Mouse (Mus musculus): ENCODE results near the gene Cflar. TPM values are rescaled to one million over a fixed set of nuclear protein-coding genes. Genes with fewer than 3 reads are reported as not detected.

Gene Cflar
- polyA plus RNA-seq, 1 experiment from 2014 or later: 30.7 TPM

- DNase-seq (ENCODE audit: extremely low spot score, low spot score): no peak
- Histone ChIP-seq H3K4me3 (no peak overlapping the region), H3K27me3 (ENCODE audit: poor library complexity, severe bottlenecking) (no peaks in the 10 kb centered on the region), H3K27ac (no peak overlapping the region), H3K36me3 (replicated peaks) (peaks cover 39% of the 10 kb centered on the region), H3K9me3 (no peaks in the 10 kb centered on the region), H3K4me1 (peaks cover 49% of the 10 kb centered on the region)
Observed at GRCm38 (mm10) chr1:58715536-58715935, 4.2 kb downstream of the Cflar start.

GRCm38 (mm10) chr1:58716162-58716882, 5.0 kb downstream of the Cflar start:
- DNase-seq (ENCODE audit: extremely low spot score, low spot score): no peak
- Histone ChIP-seq H3K27me3 (ENCODE audit: poor library complexity, severe bottlenecking) (no peaks in the 10 kb centered on the region), H3K27ac (no peak overlapping the region), H3K36me3 (replicated peaks) (peaks cover 39% of the 10 kb centered on the region), H3K4me3 (no peak overlapping the region), H3K4me1 (peaks cover 41% of the 10 kb centered on the region), H3K9me3 (no peaks in the 10 kb centered on the region)
- 71% methylated on average over 7 of the region's 7 CpGs for WGBS

GRCm38 (mm10) chr1:58716883-58717220, 5.5 kb downstream of the Cflar start:
- Histone ChIP-seq H3K4me1 (peaks cover 36% of the 10 kb centered on the region), H3K36me3 (replicated peaks) (peaks cover 39% of the 10 kb centered on the region), H3K4me3 (no peak overlapping the region), H3K27ac (no peak overlapping the region), H3K9me3 (no peaks in the 10 kb centered on the region), H3K27me3 (ENCODE audit: poor library complexity, severe bottlenecking) (no peaks in the 10 kb centered on the region)
- 94% methylated on average over 4 of the region's 4 CpGs for WGBS
- no peak for DNase-seq (ENCODE audit: extremely low spot score, low spot score)

- no peaks in the 10 kb centered on the region for H3K27me3 ChIP-seq (ENCODE audit: poor library complexity, severe bottlenecking)
- WGBS: 91% methylated on average over 8 of the region's 8 CpGs
- H3K4me3 ChIP-seq: no peak overlapping the region
- DNase-seq (ENCODE audit: extremely low spot score, low spot score): no peak
- H3K9me3 ChIP-seq: no peaks in the 10 kb centered on the region
- H3K36me3 ChIP-seq (replicated peaks): peaks cover 47% of the 10 kb centered on the region
- peaks cover 30% of the 10 kb centered on the region for H3K4me1 ChIP-seq
- H3K27ac ChIP-seq: no peak overlapping the region
Observed at GRCm38 (mm10) chr1:58717589-58718270, 6.4 kb downstream of the Cflar start.

GRCm38 (mm10) chr1:58719356-58719945, 8.1 kb downstream of the Cflar start:
- no peaks in the 10 kb centered on the region for H3K27me3 ChIP-seq (ENCODE audit: poor library complexity, severe bottlenecking)
- no peak overlapping the region for H3K27ac ChIP-seq
- no peaks in the 10 kb centered on the region for H3K9me3 ChIP-seq
- peaks cover 30% of the 10 kb centered on the region for H3K4me1 ChIP-seq
- no peak overlapping the region for H3K4me3 ChIP-seq
- 90% methylated on average over 7 of the region's 7 CpGs for WGBS
- DNase-seq (ENCODE audit: extremely low spot score, low spot score): no peak
- peaks cover 47% of the 10 kb centered on the region for H3K36me3 ChIP-seq (replicated peaks)

GRCm38 (mm10) chr1:58720090-58720489, 8.8 kb downstream of the Cflar start:
- H3K27me3 ChIP-seq (ENCODE audit: poor library complexity, severe bottlenecking): no peaks in the 10 kb centered on the region
- WGBS: 92% methylated on average over 8 of the region's 8 CpGs
- H3K36me3 ChIP-seq (replicated peaks): peaks cover 43% of the 10 kb centered on the region
- no peaks in the 10 kb centered on the region for H3K9me3 ChIP-seq
- no peak for DNase-seq (ENCODE audit: extremely low spot score, low spot score)
- peaks cover 27% of the 10 kb centered on the region for H3K4me1 ChIP-seq
- H3K27ac ChIP-seq: no peak overlapping the region
- no peak overlapping the region for H3K4me3 ChIP-seq

GRCm38 (mm10) chr1:58720988-58721387, 9.7 kb downstream of the Cflar start:
- Histone ChIP-seq H3K4me1 (peaks cover 19% of the 10 kb centered on the region), H3K36me3 (replicated peaks) (peaks cover 34% of the 10 kb centered on the region), H3K4me3 (no peak overlapping the region), H3K9me3 (no peaks in the 10 kb centered on the region), H3K27me3 (ENCODE audit: poor library complexity, severe bottlenecking) (no peaks in the 10 kb centered on the region), H3K27ac (no peak overlapping the region)
- DNase-seq (ENCODE audit: extremely low spot score, low spot score): no peak
- WGBS: 85% methylated on average over 4 of the region's 4 CpGs

GRCm38 (mm10) chr1:58722115-58722938, 11.0 kb downstream of the Cflar start:
- Histone ChIP-seq H3K4me3 (no peak overlapping the region), H3K9me3 (no peaks in the 10 kb centered on the region), H3K36me3 (replicated peaks) (peaks cover 34% of the 10 kb centered on the region), H3K4me1 (peaks cover 15% of the 10 kb centered on the region), H3K27ac (no peak overlapping the region), H3K27me3 (ENCODE audit: poor library complexity, severe bottlenecking) (no peaks in the 10 kb centered on the region)
- 91% methylated on average over 11 of the region's 11 CpGs for WGBS
- no peak for DNase-seq (ENCODE audit: extremely low spot score, low spot score)

GRCm38 (mm10) chr1:58723062-58723808, 11.9 kb downstream of the Cflar start:
- Histone ChIP-seq H3K4me3 (no peak overlapping the region), H3K27ac (no peak overlapping the region), H3K4me1 (peaks cover 15% of the 10 kb centered on the region), H3K36me3 (replicated peaks) (peaks cover 39% of the 10 kb centered on the region), H3K9me3 (no peaks in the 10 kb centered on the region), H3K27me3 (ENCODE audit: poor library complexity, severe bottlenecking) (no peaks in the 10 kb centered on the region)
- DNase-seq (ENCODE audit: extremely low spot score, low spot score): no peak
- WGBS: 71% methylated on average over 7 of the region's 7 CpGs

- H3K27ac ChIP-seq: no peak overlapping the region
- WGBS: 64% methylated on average over 7 of the region's 7 CpGs
- H3K9me3 ChIP-seq: no peaks in the 10 kb centered on the region
- H3K27me3 ChIP-seq (ENCODE audit: poor library complexity, severe bottlenecking): no peaks in the 10 kb centered on the region
- H3K4me3 ChIP-seq: no peak overlapping the region
- DNase-seq (ENCODE audit: extremely low spot score, low spot score): no peak
- H3K36me3 ChIP-seq (replicated peaks): peaks cover 41% of the 10 kb centered on the region
- H3K4me1 ChIP-seq: peaks cover 15% of the 10 kb centered on the region
Observed at GRCm38 (mm10) chr1:58723809-58724405, 12.6 kb downstream of the Cflar start.

GRCm38 (mm10) chr1:58724533-58724932, 13.2 kb downstream of the Cflar start:
- H3K36me3 ChIP-seq (replicated peaks): peaks cover 42% of the 10 kb centered on the region
- H3K4me1 ChIP-seq: peaks cover 15% of the 10 kb centered on the region
- H3K9me3 ChIP-seq: no peaks in the 10 kb centered on the region
- H3K27ac ChIP-seq: no peak overlapping the region
- 57% methylated on average over 6 of the region's 9 CpGs for WGBS
- H3K27me3 ChIP-seq (ENCODE audit: poor library complexity, severe bottlenecking): no peaks in the 10 kb centered on the region
- no peak overlapping the region for H3K4me3 ChIP-seq
- DNase-seq (ENCODE audit: extremely low spot score, low spot score): no peak

GRCm38 (mm10) chr1:58725095-58725494, 13.8 kb downstream of the Cflar start:
- Histone ChIP-seq H3K4me1 (peaks cover 15% of the 10 kb centered on the region), H3K4me3 (no peak overlapping the region), H3K27me3 (ENCODE audit: poor library complexity, severe bottlenecking) (no peaks in the 10 kb centered on the region), H3K9me3 (no peaks in the 10 kb centered on the region), H3K36me3 (replicated peaks) (peaks cover 44% of the 10 kb centered on the region), H3K27ac (no peak overlapping the region)
- DNase-seq (ENCODE audit: extremely low spot score, low spot score): no peak

Data from forebrain, embryonic 10.5 days (tissue).